Mouse (Mus musculus): Measurements from ENCODE around the gene Gapt.

DNA sequence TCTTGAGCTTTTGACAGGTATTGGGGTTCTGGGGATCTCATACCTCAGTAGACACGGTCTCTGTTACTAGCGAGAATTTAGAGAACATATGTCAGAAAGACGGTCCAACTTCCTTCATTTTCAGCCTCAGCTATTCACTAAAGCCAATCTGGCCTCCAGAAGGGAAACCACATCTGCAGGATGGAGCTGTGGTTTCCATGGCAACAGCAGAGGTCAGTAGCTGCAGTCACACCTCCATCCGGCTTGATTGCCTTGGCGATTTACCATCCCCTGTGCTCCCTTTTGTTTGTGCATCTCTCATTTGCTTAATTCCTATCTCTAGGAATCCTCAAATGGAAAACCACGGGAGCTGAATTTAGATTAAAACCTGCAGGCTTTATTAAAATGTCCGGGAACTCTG, 10.3 kb downstream of the Gapt start:
- no peak for TF ChIP-seq CTCF (conservative IDR thresholded peaks at IDR 0.05; ENCODE audit: insufficient read depth, insufficient read length, low read depth, low read length)
- no peak for TF ChIP-seq POLR2A (IDR thresholded peaks at IDR 0.05; ENCODE audit: low read depth, low read length)

Measured in kidney, adult 2 months (tissue).